Mouse (Mus musculus) E14TG2a.4 (cell line): ENCODE measurements around the gene Lamtor1.

Experiments used
- CTCF ChIP-seq: conservative IDR thresholded peaks from 2 replicates; pipeline ENCODE4 v1.5.1; 2014; ENCODE audit warnings: low read length
- NANOG ChIP-seq: IDR thresholded peaks from 2 replicates; pipeline ENCODE4 v1.6.1; 2014; ENCODE audit warnings: borderline replicate concordance, low read length, mixed read lengths

DNA sequence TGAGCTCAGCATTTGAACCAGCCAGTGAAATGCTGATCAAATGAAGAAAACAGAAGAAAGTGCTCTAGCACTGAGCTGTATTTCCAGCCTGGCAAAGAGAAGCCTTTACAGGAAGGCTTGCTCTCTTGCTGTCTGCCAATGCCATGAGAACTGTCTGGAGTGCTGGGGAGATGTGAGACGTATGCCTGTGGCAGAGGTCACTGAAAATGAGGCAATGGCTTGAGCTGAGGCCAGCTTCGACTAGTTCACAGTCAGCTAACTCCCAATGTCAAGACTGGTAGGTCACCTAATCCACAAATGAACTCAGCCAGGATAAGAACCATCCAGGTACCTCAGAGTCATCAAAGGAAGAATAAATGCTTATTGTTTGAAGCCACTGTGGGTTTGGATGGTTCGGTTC is 22.4 kb downstream of the Lamtor1 start:
- TF ChIP-seq CTCF (no peak), NANOG (no peak)
